Mouse (Mus musculus): ENCODE results near the gene Cep250. TPM values are rescaled to one million over a fixed set of nuclear protein-coding genes. Genes with fewer than 3 reads are reported as not detected.

The Cep250 gene
- polyA plus RNA-seq, 2 experiments from 2014 or later: 44.8 to 51.3 TPM

DNA sequence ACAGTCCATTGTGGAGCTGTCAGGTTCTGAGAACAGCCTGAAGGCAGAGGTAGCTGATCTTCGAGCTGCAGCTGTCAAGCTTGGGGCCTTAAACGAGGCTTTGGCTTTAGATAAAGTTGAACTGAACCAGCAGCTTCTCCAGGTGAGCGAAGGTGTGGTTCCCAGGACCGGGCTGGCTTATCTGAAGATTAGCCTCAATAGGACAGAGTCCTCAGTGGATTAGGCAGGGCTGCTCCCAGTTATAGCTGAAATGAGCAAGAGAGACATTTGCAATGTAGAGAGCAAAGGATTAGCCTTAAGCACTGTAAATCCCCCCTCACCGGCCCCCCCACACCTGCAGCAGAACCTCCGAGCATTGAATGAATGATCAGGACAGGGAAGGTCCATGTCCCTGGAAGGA lies 17.1 kb downstream of the Cep250 start:
- no peak for ATAC-seq

DNA sequence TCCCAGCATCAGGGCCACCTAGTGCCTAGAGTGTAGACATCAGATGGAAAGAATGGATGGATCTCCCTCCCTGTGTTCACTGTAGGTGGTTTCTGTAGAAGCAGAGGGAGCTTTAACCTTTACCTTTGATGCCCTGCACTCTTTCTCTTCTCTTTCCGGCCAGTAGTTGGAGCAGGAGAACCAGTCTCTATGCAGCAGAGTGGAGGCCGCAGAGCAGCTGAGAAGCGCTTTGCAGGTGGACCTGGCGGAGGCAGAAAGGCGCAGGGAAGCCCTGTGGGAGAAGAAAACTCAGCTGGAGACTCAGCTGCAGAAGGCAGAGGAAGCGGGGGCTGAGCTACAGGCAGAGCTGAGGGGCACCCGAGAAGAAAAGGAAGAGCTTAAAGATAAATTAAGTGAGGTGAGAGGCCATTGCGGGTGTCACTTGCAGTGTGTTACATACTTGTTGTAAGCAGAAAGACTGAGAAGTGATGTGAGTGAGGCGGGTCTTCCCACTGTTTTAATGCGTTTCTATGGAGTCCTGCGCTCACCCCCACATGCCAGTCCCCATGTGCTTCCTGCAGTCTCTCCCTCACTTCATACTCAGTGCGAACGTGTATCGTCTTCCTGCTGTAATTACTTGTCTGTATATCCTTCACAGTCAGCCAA lies 18.0 kb downstream of the Cep250 start:
- ATAC-seq: no peak

DNA sequence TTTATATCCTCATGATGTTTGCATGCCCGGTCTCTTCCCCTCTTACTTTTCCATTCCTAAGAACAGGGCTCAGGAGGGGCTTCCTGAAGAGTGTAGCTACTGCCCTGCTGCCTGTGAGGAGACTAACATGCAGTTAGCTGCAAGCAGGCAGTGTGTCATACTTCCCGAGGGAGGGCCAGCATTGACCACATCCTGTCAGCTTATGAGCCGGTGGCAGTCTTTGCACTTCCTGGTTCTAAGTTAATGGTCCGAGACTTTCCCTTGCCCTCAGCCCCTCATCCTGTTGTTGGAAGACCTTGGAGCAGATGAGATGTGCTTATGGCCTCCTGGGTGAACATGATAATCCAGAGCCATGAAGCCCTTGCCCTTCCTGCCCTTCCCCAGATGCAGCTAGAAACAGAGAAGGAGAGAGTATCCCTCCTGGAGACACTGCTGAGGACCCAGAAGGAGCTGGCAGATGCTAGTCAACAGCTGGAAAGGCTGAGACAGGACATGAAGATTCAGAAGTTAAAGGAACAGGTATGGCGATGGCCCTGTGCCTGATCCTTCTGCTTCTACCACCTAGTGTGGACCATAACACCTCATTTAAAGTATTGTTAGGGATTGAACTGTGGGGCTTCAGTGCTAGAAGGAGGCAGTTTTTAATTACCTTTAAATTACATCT lies 23.2 kb downstream of the Cep250 start:
- ATAC-seq: peak; percentile 98

- no peak for ATAC-seq
Measured at GRCm38 (mm10) chr2:155985776-155986175, 29.5 kb downstream of the Cep250 start.

GRCm38 (mm10) chr2:155987131-155987530 lies 30.9 kb downstream of the Cep250 start:
- ATAC-seq: no peak

DNA sequence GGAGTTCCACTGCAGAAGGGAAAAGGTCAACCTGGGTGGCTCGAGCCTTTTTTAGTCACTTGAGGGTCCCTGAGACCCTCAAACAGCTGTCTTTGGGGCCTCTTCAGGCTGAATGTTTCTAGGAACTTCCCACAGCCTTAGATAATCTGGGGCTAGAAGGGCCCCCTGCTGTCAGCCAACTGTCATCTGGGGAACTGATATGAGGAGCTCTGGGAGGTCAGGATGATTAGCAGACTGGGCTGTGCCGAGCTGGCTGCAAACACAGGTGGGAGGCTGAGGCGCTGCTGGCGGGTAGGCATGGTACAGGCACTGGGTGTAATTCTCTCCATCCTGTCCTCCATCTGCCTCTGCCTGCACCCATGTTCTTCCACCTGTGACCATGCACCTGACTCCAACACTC lies 32.8 kb downstream of the Cep250 start:
- no peak for ATAC-seq

GRCm38 (mm10) chr2:155991151-155991550 lies 34.9 kb downstream of the Cep250 start:
- ATAC-seq: no peak

DNA sequence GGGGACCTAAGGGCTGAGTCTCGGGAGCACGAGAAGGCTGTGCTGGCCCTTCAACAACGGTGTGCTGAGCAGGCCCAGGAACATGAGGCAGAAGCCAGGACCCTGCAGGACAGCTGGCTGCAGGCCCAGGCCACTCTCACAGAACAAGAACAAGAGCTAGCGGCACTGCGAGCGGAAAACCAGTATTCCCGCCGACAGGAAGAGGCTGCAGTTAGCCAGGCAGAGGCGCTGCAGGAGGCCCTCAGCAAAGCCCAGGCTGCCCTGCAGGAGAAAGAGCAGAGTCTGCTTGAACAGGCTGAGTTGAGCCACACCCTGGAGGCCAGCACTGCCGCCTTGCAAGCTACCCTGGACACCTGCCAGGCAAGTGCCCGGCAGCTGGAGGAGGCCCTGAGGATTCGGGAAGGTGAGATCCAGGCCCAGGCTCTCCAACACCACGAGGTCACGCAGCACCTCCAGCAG lies 35.6 kb downstream of the Cep250 start:
- no peak for ATAC-seq

GRCm38 (mm10) chr2:156005393-156005792 lies 49.1 kb downstream of the Cep250 start:
- no peak for ATAC-seq

- ATAC-seq: peak; percentile 99
Measured at GRCm38 (mm10) chr2:156007888-156008532, 51.8 kb downstream of the Cep250 start, which contains the start of the genes 6430550D23Rik and Ergic3. TSS of gene 6430550D23Rik (minus strand) at chr2:156007977. TSS of gene Ergic3 (plus strand) at chr2:156008045.

DNA sequence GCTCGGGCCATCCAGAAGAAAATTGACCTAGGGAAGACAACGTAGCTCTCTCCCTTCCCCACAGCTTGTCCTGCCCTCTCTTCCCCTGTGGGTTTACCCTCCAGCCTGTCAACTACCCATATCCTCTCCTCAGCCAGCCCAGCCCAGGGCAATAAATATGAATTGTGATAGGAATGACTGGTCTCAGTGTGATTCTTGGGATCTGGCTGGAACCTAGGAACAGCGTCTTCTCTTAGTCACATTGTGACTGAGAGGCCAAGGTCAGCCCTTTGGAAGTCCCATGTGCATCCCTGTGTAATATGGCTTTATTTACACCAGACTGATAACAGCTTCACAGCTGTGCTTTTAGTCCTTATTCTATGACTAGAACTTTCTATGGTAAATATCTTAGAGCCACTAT lies 61.8 kb downstream of the Cep250 start:
- no peak for ATAC-seq

DNA sequence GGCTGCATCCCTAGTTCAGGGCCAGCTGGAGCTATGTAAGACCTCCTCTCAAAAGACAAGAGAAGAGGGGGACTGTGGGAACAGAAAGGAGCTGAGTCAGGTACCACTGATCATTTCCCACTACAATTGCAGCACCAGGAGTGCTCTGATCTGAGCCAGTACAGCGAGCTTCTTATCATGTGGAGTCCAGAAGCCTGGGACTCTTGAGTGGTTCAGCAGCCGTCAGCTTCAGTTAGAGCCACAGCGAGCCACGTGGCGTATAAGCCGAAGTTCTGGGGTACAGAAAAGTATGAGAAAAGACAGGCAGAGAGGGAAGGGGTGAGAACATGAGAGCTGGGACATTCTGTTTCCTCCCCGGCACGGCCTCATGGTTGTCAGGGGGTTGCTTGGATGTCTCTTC lies 65.0 kb downstream of the Cep250 start:
- ATAC-seq: no peak

DNA sequence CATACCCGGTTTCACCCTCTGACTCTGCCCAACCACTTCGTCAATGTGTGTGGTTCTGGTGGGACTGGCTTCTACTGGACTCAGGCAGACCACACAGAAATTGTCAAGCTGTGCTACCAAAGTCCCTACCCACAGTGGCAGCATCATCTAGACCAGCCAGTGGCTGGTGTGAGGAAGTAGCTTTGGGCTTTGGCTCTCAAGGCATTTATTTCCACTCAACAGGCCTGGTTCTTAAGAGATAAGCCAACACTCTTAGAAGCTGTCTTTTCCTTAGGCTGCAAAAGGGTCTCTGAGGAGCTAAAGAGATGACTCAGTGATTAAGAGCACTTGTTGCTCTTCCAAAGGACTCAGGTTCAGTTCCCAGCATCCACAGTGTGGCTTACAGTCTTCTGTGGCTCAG lies 65.5 kb downstream of the Cep250 start:
- ATAC-seq: no peak

GRCm38 (mm10) chr2:156025482-156025881 lies 69.2 kb downstream of the Cep250 start:
- ATAC-seq: no peak

DNA sequence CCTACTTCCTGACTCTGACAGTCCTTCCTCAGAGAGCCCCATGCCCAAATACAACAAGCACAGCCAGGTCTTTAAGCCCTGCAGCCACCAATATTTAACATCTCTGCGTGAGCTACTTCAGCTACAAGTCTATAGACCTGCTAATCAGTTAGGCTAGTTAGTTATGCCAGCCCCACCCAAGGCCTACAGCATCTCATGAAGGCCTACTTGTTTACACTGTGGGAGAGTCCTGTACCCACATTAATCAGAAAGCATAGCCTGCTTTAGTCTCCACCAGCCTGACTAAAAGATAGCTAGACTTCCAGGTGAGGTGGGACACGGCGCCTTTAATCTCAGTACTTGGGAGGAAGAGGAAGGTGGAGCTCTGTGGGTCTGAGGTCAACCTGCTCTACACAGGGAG lies 83.1 kb downstream of the Cep250 start:
- no peak for ATAC-seq

DNA sequence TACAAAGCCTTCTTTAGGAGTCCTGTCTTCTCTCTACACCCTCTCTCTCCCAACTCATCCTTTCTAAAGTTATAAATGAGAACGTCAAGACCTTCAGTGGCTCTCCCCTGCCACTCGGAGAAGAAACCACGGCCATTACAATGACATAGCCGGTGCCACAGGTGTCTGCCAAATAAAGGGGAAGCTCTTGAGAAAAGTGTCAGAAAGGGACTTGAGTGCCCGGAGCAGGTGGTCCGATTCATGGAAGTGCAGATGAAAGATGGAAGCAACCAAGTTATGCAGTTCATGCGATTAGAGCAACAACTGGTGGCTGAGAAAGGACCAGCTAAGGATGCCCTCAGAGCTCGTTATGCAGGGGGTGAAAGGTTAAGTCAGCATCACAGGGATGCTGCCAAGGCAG lies 86.6 kb downstream of the Cep250 start:
- no peak for ATAC-seq

GRCm38 (mm10) chr2:156047929-156048328 lies 91.7 kb downstream of the Cep250 start:
- ATAC-seq: no peak

Other genes with a start within 250 kb of the Cep250 start
- gene Edem2, start 227.0 kb upstream of the Cep250 start, polyA plus RNA-seq (2017; shearing (Covaris generic)): 10 to 100 TPM; 39.9 to 45.0 TPM
- gene Gm17581, start 220.6 kb upstream of the Cep250 start, polyA plus RNA-seq (2017; shearing (Covaris generic)): not detected
- not detected for gene Procr, start 205.3 kb upstream of the Cep250 start, polyA plus RNA-seq (2017; shearing (Covaris generic))
- gene Mmp24, start 181.1 kb upstream of the Cep250 start, polyA plus RNA-seq (2017; shearing (Covaris generic)): under 1 TPM in 1 of 2 experiments, not detected in 1; 0.11 TPM
- gene BC029722, start 137.0 kb upstream of the Cep250 start, polyA plus RNA-seq (2017; shearing (Covaris generic)): 10 to 100 TPM; 14.5 to 18.7 TPM
- 10 to 100 TPM; 73.4 to 81.2 TPM for gene Eif6, start 129.5 kb upstream of the Cep250 start, polyA plus RNA-seq (2017; shearing (Covaris generic))
- gene Fam83c, start 121.6 kb upstream of the Cep250 start, polyA plus RNA-seq (2017; shearing (Covaris generic)): not detected
- 10 to 100 TPM; 23.1 to 34.2 TPM for gene Uqcc1, start 26.1 kb upstream of the Cep250 start, polyA plus RNA-seq (2017; shearing (Covaris generic))
- not detected for gene Gm15557, start 15.7 kb upstream of the Cep250 start, polyA plus RNA-seq (2017; shearing (Covaris generic))
- gene Gdf5, start 11.1 kb upstream of the Cep250 start, polyA plus RNA-seq (2017; shearing (Covaris generic)): not detected
- gene 6430550D23Rik, start 51.5 kb downstream of the Cep250 start, polyA plus RNA-seq (2017; shearing (Covaris generic)): 1 to 10 TPM; 1.6 TPM
- gene Ergic3, start 51.6 kb downstream of the Cep250 start, polyA plus RNA-seq (2017; shearing (Covaris generic)): 100 to 1,000 TPM; 113 to 142 TPM
- gene Fer1l4, start 96.5 kb downstream of the Cep250 start, polyA plus RNA-seq (2017; shearing (Covaris generic)): not detected
- not detected for gene Spag4, start 108.7 kb downstream of the Cep250 start, polyA plus RNA-seq (2017; shearing (Covaris generic))
- 10 to 100 TPM; 46.1 to 54.1 TPM for gene Cpne1, start 155.5 kb downstream of the Cep250 start, polyA plus RNA-seq (2017; shearing (Covaris generic))
- gene Rbm12, start 155.5 kb downstream of the Cep250 start, polyA plus RNA-seq (2017; shearing (Covaris generic)): 10 to 100 TPM; 16.2 to 18.7 TPM
- gene Gm28036, start 170.6 kb downstream of the Cep250 start, polyA plus RNA-seq (2017; shearing (Covaris generic)): 1 to 10 TPM; 6.0 to 8.8 TPM
- 100 to 1,000 TPM; 150 to 165 TPM for gene Romo1, start 187.6 kb downstream of the Cep250 start, polyA plus RNA-seq (2017; shearing (Covaris generic))
- gene Nfs1, start 187.7 kb downstream of the Cep250 start, polyA plus RNA-seq (2017; shearing (Covaris generic)): 10 to 100 TPM; 40.6 to 45.9 TPM
- 100 to 1,000 TPM; 578 to 629 TPM for gene Rbm39, start 223.8 kb downstream of the Cep250 start, polyA plus RNA-seq (2017; shearing (Covaris generic))
- gene Phf20, start 240.0 kb downstream of the Cep250 start, polyA plus RNA-seq (2017; shearing (Covaris generic)): 10 to 100 TPM; 56.4 to 77.6 TPM

Measured in activated CD4-positive, CD25-positive, alpha-beta regulatory T cell, adult 4 months (primary cell).